Mouse (Mus musculus) embryonic stem cell, embryonic (primary cell): ENCODE data around the gene Olfr684.

Experiments used
- CTCF ChIA-PET, 4 experiments: fragments of 300-600 bp in 2 of 4; fragments of 350-600 bp in 2 of 4; sonication (Branson Sonifier 250); formaldehyde crosslinking; loops; one replicate each; lab custom pipeline; 2022; ENCODE audit warnings: inconsistent platforms in 2 of 4; lab: Charles Lee
- POLR2A ChIA-PET, 4 experiments: fragments of 300-600 bp in 2 of 4; fragments of 350-600 bp in 2 of 4; sonication (Branson Sonifier 250); formaldehyde crosslinking; loops; one replicate each; lab custom pipeline; 2022; ENCODE audit warnings: antibody characterized with exemption in 4 of 4, inconsistent platforms in 1 of 4; lab: Charles Lee

Olfr684 gene

GRCm38 (mm10) chr7:105163553-105163952 lies at the start of gene Olfr684:
Gene Olfr684, minus strand, starts transcription at chr7:105163653.
- CTCF ChIA-PET: no interaction called here

GRCm38 (mm10) chr7:105207385-105207784 lies 43.9 kb upstream of the Olfr684 start, which contains the start of gene Olfr686:
Gene Olfr686, minus strand, starts transcription at chr7:105207485.
- CTCF ChIA-PET: no interaction called here
- POLR2A ChIA-PET: no interaction called here

More at GRCm38 (mm10) chr7:105163553-105163952, at the start of gene Olfr684:
- POLR2A ChIA-PET: no interaction called here

- POLR2A ChIA-PET: no interaction called here
- CTCF ChIA-PET: no interaction called here
These were observed 22.5 kb upstream of the Olfr684 start, which contains the start of gene Olfr685 for GRCm38 (mm10) chr7:105185912-105186311. Gene Olfr685, minus strand, starts transcription at chr7:105186012.

- CTCF ChIA-PET: interaction anchor here in 2 of 4 experiments (0.9 to 1.2 kb wide), 2 partner anchors 344 to 356 kb away, joined by 3 read pairs; no protein-coding TSS in a partner anchor
- POLR2A ChIA-PET: interaction anchor here in 1 of 4 experiments (0.7 kb wide), 1 partner anchor 628 kb away, joined by 3 read pairs; no protein-coding TSS in a partner anchor
These were observed 7.3 kb upstream of the Olfr684 start for GRCm38 (mm10) chr7:105170773-105171172.

GRCm38 (mm10) chr7:105146912-105147311 lies 16.5 kb downstream of the Olfr684 start, which contains the start of gene Olfr683:
Gene Olfr683, minus strand, starts transcription at chr7:105147012.
- ChIA-PET CTCF (no interaction called here), POLR2A (no interaction called here)

GRCm38 (mm10) chr7:105141275-105141674 lies 22.2 kb downstream of the Olfr684 start:
- POLR2A ChIA-PET: no interaction called here
- CTCF ChIA-PET: no interaction called here

- POLR2A ChIA-PET: no interaction called here
- CTCF ChIA-PET: no interaction called here
These were observed 46.9 kb downstream of the Olfr684 start, which contains the start of gene Olfr681 for GRCm38 (mm10) chr7:105116536-105116935. Gene Olfr681, plus strand, starts transcription at chr7:105116836.
